Mouse (Mus musculus) mouse embryonic stem cell (cell line): ENCODE results near the gene Psenen.

Experiments used
- in situ Hi-C, 2 experiments: fragments of 300-500 bp; cut with MboI; formaldehyde crosslinking; loops; 1 replicate in 1 of 2; 3 replicates in 1 of 2; pipeline ENCODE4 v1.14.3; 2019 to 2020; ENCODE audit warnings: low sequenced_read_pairs in 2 of 2, low pct_unique_long_range_greater_than_20kb in 1 of 2, mixed read lengths in 1 of 2; ENCODE audit not compliant: unreplicated experiment in 1 of 2

The Psenen gene

GRCm38 (mm10) chr7:30531291-30531815, 32.1 kb downstream of the Psenen start:
- in situ Hi-C loops, result no loop called here

DNA sequence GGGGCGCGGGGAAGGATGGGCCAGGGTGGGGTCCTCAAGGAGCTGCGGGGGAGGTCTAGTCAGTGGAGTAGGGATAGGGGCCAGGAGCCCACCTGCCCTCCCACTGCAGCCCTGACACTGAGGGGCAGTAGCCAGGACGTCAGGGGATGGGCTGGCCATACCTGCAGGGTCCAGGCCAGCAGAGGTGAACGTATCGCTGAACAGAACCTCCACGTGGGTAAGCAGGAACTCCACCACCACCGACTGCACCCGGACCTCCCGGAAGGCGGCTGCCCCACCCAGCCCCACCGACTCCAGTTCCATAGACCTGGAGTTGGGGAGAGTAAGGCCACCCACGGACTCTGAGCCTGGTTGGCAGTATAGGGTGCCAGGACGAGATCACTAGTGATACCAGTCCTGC, 36.4 kb downstream of the Psenen start:
- in situ Hi-C loops, result no loop called here

- in situ Hi-C loops, result no loop called here
Measured at GRCm38 (mm10) chr7:30526399-30526798, 37.0 kb downstream of the Psenen start.

DNA sequence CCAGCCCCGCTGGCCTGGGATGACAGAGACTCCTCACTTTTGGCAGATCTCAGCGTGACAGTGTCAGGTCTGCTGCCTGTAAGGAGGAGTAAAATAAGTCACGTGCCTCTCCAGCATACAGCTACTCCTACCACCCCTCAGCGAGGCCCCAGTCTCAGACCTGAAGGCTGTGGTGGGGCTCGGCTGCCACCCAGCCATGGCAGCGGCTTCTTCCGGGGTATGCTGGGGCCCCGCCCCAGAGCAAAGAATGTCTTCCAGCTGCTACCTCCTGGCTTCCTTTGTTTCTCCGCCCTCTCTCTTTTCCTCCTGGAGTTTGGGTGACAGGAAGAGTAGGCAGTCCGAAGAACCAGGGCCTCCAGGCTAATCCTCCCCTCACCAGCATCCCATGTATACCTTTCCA, 37.5 kb downstream of the Psenen start:
- in situ Hi-C loops, result no loop called here

DNA sequence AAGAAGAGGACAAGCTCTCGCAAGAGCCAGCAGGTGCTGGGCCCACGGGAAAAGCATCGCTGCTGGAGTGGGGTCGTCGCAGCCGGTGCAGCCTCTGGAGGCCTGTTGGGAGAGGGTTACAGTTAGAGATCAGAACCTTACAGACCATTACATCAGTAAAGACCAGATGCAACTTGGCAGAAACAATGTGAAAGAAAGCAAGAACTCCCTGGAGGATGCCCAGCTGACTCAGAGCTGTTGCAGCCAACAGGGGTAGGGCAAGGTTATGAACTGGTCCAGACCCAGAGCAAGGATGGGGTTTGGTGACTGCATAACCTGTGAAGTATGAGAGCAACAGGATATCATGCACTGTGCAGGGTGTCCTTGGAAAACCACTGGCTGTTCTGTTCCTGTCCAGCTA, 38.9 kb downstream of the Psenen start:
- in situ Hi-C loops, result no loop called here

DNA sequence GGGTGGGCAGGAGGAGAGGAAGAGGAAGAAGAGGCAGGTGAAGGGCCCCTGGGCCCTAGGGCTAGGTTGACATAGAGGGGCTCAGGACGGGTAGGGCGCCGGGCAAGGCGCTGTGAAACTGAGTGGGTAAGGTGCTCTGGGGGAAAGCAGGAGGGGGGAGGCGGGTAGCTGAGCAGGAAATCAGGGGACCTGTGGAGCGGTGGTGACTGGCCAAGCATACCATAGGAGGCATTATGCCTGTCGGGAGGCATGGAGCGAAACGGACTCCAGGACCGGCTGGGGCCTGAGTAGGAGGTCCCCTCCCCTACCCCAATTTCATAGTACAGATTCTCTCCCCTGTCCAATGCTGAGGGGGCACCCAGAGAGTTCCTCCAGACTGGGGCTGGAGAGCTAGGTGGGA, 40.6 kb downstream of the Psenen start:
- in situ Hi-C loops, result no loop called here

GRCm38 (mm10) chr7:30520856-30521255, 42.6 kb downstream of the Psenen start:
- in situ Hi-C loops, result no loop called here

DNA sequence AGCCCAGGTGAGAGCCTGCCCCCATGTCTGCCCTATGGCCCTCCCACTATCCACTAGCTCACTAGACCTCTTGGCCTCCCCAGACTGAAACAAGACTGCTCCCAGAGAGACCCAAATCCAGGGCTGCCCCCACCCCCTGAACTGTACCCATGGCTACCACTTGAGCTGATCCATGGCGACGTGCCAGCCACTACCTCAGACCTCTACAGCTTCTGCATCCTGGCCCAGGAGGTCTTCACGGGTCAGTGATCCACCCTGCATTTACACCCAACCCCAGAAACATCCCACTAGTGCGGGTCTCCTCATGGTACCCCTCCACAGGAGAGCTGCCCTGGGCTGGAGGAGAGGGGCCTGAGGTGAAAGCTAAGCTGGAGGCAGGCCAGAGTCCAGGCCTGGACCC, 43.0 kb downstream of the Psenen start:
- in situ Hi-C loops, result no loop called here

DNA sequence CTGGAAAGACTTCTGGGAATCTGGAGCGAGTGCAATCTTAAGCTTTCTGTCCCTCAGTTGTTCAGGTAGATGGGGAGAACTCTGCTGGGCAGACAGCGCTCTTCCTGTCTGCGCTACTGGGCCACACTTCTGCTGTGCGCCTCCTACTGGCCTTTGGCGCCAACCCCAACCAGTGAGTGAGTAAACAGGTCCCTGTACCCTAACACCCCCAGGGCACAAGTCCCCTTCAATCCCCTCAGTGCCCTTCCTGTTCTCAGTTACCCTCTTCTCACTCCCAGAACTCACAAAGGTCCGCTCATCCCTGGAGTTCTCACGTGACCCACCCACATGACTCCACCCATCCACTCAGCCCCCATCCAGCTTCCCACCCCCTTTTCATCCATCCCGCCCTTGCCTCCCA, 45.1 kb downstream of the Psenen start:
- in situ Hi-C loops, result no loop called here

DNA sequence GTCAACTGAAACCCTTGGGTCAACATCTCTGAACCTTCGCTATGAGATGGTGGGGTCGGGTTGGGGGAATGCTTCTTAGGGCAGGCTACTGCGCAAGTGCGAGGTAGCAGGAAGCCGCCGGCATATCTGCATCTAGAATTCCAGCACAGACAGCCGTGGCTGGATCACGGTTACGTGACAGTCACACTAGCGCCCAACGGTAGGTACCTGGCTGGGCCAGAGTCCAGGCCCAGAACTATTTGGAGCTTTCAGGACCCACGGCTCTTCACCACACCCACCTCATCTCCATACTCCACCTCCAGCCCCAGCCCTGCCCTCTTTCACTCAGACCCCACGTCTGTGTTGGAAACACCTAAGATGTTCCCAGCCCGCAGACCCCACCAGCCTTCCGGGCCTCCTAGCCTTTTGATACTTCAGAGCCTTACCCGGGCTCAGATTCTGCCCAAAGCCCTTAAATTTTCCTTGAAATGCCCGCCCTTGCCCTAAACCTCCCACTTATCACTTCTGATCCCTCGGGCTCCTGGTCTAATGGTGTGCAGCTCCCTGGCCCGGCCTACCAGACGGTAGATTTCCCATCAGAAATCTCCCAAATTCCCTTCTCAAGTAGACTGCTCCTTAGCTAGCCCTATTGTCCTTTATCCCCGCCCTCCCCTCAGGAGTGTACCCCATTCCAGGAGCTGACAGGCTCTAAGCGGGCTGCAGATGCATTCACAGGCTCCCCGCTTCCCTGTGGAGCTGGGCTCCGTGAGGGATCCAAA, 48.2 kb downstream of the Psenen start:
- in situ Hi-C loops, result no loop called here
